Mouse (Mus musculus): ENCODE measurements around the gene Enpp6. TPM values are rescaled to one million over a fixed set of nuclear protein-coding genes. Genes with fewer than 3 reads are reported as not detected.

Enpp6 gene
- total and polyA plus RNA-seq, 2 experiments = 1.0 to 1.7 TPM

DNA sequence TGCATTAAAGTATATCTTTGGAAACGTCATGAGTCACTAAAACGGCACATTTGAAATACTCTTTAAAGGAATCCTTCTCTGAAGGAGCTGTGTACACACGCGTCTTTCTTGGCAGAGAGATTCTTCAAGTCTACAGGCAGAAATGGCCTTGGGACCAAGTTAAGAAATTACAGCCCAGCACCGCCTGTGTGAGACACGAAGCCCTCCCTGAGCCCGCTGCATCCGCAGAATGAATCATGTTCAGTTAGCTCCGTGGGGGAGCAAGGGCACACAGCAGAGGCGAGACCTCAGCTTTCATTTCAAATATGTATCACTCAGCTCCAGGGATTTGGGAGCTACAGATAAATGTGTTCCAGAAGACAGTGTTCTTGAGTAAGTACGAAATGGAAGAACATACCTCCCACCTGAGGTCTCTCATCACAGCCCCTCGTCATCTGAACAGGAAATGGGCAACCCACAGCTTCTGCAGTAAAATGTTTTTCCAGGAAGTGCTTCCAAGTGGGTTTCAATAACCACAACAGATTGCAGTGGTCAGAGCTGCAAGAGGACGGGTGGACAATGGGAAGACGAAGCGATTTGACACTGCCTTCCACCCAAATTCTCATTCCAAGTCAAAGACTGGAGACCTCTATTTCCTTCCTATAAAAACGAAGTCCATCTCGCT, 127.6 kb downstream of the Enpp6 start:
- WGBS = 84% methylated on average over 17 of the region's 17 CpGs
- Histone ChIP-seq H3K9ac (ENCODE audit: low read depth, low read length) (no peak overlapping the region), H3K79me2 (ENCODE audit: control insufficient read depth, insufficient read depth, low read length) (no peaks in the 10 kb centered on the region), H3K4me3 (ENCODE audit: insufficient read depth, low read depth, low read length) (no peak overlapping the region), H3K27me3 (ENCODE audit: control insufficient read depth, insufficient read depth, low read length) (no peaks in the 10 kb centered on the region), H3K36me3 (ENCODE audit: control insufficient read depth, insufficient read depth, low read length) (no peaks in the 10 kb centered on the region), H3K27ac (replicated peaks; ENCODE audit: insufficient read depth, low read depth, low read length) (no peak overlapping the region), H3K4me1 (ENCODE audit: control insufficient read depth, insufficient read depth, low read length) (no peaks in the 10 kb centered on the region)
- no peak for DNase-seq (ENCODE audit: extremely low read depth, low read depth, low spot score)
- TF ChIP-seq CTCF (IDR thresholded peaks at IDR 0.05; ENCODE audit: low read depth, low read length) = no peak
- no peak for TF ChIP-seq POLR2A (IDR thresholded peaks at IDR 0.05; ENCODE audit: extremely low read depth, insufficient read depth, low read length)

DNA sequence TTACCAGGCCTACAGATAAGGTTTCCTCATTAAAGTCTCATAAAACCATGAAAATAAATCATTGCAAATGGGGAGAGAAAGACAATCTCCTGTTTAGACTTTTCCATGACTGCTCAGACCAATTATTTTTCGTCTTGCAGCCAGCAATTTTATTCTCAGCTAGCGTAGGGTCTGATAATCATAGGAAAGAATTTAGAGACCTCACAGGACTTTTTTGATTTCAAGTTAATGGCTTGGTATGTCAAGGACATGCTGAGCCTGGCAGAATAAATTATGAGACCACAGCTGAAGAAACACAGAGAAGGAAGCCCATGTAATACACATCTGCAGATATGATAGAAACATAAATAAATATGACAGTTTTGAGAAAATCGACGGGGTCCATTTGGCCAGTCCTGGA, 130.6 kb downstream of the Enpp6 start:
- TF ChIP-seq CTCF (IDR thresholded peaks at IDR 0.05; ENCODE audit: low read depth, low read length) = no peak
- no peak for TF ChIP-seq POLR2A (IDR thresholded peaks at IDR 0.05; ENCODE audit: extremely low read depth, insufficient read depth, low read length)
- H3K4me1 ChIP-seq (ENCODE audit: control insufficient read depth, insufficient read depth, low read length) = no peaks in the 10 kb centered on the region
- no peak overlapping the region for H3K9ac ChIP-seq (ENCODE audit: low read depth, low read length)
- H3K79me2 ChIP-seq (ENCODE audit: control insufficient read depth, insufficient read depth, low read length) = no peaks in the 10 kb centered on the region
- no peaks in the 10 kb centered on the region for H3K27me3 ChIP-seq (ENCODE audit: control insufficient read depth, insufficient read depth, low read length)
- no peaks in the 10 kb centered on the region for H3K36me3 ChIP-seq (ENCODE audit: control insufficient read depth, insufficient read depth, low read length)
- H3K27ac ChIP-seq (replicated peaks; ENCODE audit: insufficient read depth, low read depth, low read length) = no peak overlapping the region
- no peak overlapping the region for H3K4me3 ChIP-seq (ENCODE audit: insufficient read depth, low read depth, low read length)
- WGBS = 76% methylated on average over 4 of the region's 4 CpGs
- DNase-seq (ENCODE audit: extremely low read depth, low read depth, low spot score) = no peak

DNA sequence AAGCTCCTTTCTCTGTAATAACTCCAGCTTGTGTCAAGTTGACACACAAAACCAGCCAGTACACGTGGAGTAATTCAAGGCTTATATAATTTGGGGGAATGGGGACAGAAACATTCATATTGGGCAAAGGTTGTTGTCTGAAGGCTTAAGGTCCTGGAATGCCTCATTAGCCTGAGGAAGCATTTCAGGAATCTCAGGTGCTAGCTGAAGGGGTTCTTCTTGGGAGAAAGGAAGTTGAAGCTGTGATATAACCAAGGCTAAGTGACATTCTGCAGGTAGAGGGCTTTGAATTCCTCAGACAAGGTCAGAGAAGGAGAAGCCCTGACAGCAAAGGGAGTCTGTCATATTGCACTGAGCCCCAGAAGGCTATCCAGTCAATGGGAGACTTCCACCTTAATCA, 133.2 kb downstream of the Enpp6 start:
- WGBS = 78% methylated on average over 1 of the region's 1 CpGs

DNA sequence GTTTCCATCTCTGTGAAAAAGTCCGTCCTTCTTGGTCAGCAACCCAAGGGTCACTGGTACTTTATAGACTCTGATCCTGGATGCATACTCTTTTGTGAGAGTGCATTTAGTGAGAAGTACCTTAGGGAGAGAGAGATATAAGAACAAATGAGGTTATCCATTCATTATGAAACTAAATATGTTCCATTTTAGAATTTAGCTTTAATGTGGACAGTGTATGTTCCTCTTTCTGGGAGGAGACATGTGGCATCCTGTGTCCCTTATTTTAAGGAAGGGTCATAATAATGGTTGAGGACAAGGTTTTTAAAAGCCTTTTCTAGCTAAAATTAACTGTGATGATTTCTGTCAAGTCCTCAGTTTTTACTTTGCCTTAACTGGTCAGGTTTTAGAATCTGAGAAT, 142.2 kb downstream of the Enpp6 start:
- no peaks in the 10 kb centered on the region for H3K27me3 ChIP-seq (ENCODE audit: control insufficient read depth, insufficient read depth, low read length)
- TF ChIP-seq POLR2A (IDR thresholded peaks at IDR 0.05; ENCODE audit: extremely low read depth, insufficient read depth, low read length) (no peak), CTCF (IDR thresholded peaks at IDR 0.05; ENCODE audit: low read depth, low read length) (no peak)
- H3K27ac ChIP-seq (replicated peaks; ENCODE audit: insufficient read depth, low read depth, low read length) = no peak overlapping the region
- H3K4me3 ChIP-seq (ENCODE audit: insufficient read depth, low read depth, low read length) = no peak overlapping the region
- no peaks in the 10 kb centered on the region for H3K36me3 ChIP-seq (ENCODE audit: control insufficient read depth, insufficient read depth, low read length)
- DNase-seq (ENCODE audit: extremely low read depth, low read depth, low spot score) = no peak
- 96% methylated on average over 1 of the region's 1 CpGs for WGBS
- H3K79me2 ChIP-seq (ENCODE audit: control insufficient read depth, insufficient read depth, low read length) = no peaks in the 10 kb centered on the region
- no peak overlapping the region for H3K9ac ChIP-seq (ENCODE audit: low read depth, low read length)
- no peaks in the 10 kb centered on the region for H3K4me1 ChIP-seq (ENCODE audit: control insufficient read depth, insufficient read depth, low read length)

More for the DNA sequence above, 133.2 kb downstream of the Enpp6 start:
- no peaks in the 10 kb centered on the region for H3K27me3 ChIP-seq (ENCODE audit: control insufficient read depth, insufficient read depth, low read length)
- no peaks in the 10 kb centered on the region for H3K79me2 ChIP-seq (ENCODE audit: control insufficient read depth, insufficient read depth, low read length)
- no peak for DNase-seq (ENCODE audit: extremely low read depth, low read depth, low spot score)
- H3K4me3 ChIP-seq (ENCODE audit: insufficient read depth, low read depth, low read length) = no peak overlapping the region
- no peaks in the 10 kb centered on the region for H3K4me1 ChIP-seq (ENCODE audit: control insufficient read depth, insufficient read depth, low read length)
- no peak overlapping the region for H3K9ac ChIP-seq (ENCODE audit: low read depth, low read length)
- no peak for TF ChIP-seq POLR2A (IDR thresholded peaks at IDR 0.05; ENCODE audit: extremely low read depth, insufficient read depth, low read length)
- TF ChIP-seq CTCF (IDR thresholded peaks at IDR 0.05; ENCODE audit: low read depth, low read length) = no peak
- H3K36me3 ChIP-seq (ENCODE audit: control insufficient read depth, insufficient read depth, low read length) = no peaks in the 10 kb centered on the region
- H3K27ac ChIP-seq (replicated peaks; ENCODE audit: insufficient read depth, low read depth, low read length) = no peak overlapping the region

DNA sequence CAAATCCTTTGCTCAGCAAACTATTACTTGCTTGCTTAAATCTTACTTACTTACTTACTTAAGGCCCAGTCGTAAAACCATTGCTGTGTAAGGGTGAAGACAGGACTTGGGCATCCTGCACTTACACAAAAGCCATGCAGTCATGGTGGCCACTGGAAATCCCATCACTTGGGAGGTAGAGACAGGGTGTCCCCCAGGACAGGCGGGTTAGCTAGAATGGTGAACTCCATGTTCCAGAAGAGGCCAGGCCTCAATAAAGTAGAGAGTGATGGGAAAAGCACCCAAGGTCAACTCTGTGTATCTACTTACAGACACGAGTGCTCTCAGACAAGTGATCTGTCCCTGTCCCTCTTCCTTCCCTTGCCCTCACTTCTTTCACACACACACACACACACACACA, 146.7 kb downstream of the Enpp6 start:
- no peak for DNase-seq (ENCODE audit: extremely low read depth, low read depth, low spot score)
- TF ChIP-seq POLR2A (IDR thresholded peaks at IDR 0.05; ENCODE audit: extremely low read depth, insufficient read depth, low read length) (no peak), CTCF (IDR thresholded peaks at IDR 0.05; ENCODE audit: low read depth, low read length) (no peak)
- no peaks in the 10 kb centered on the region for H3K27me3 ChIP-seq (ENCODE audit: control insufficient read depth, insufficient read depth, low read length)
- H3K9ac ChIP-seq (ENCODE audit: low read depth, low read length) = no peak overlapping the region
- H3K4me3 ChIP-seq (ENCODE audit: insufficient read depth, low read depth, low read length) = no peak overlapping the region
- H3K27ac ChIP-seq (replicated peaks; ENCODE audit: insufficient read depth, low read depth, low read length) = no peak overlapping the region
- H3K36me3 ChIP-seq (ENCODE audit: control insufficient read depth, insufficient read depth, low read length) = no peaks in the 10 kb centered on the region
- no peaks in the 10 kb centered on the region for H3K4me1 ChIP-seq (ENCODE audit: control insufficient read depth, insufficient read depth, low read length)
- WGBS = 78% methylated on average over 3 of the region's 3 CpGs
- no peaks in the 10 kb centered on the region for H3K79me2 ChIP-seq (ENCODE audit: control insufficient read depth, insufficient read depth, low read length)

DNA sequence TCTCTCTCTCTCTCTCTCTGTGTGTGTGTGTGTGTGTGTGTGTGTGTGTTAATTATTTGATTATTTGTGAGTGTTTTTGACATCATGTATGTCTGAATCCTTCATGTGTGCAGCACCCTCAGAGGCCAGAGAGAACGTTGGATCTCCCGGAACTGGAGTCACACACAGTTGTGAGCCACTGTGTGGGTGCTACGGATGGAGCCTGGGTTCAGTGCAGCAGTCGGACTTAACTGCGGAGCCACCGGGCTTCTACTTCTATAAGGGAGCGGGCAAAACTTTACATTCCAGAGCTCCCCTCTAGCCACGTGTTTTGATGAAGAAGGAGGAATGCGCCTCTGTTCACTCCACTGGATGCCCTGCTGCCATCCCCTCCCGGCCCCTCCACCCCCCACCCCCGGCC, 148.0 kb downstream of the Enpp6 start:
- DNase-seq (ENCODE audit: extremely low read depth, low read depth, low spot score) = no peak
- Histone ChIP-seq H3K4me1 (ENCODE audit: control insufficient read depth, insufficient read depth, low read length) (no peaks in the 10 kb centered on the region), H3K36me3 (ENCODE audit: control insufficient read depth, insufficient read depth, low read length) (no peaks in the 10 kb centered on the region), H3K9ac (ENCODE audit: low read depth, low read length) (no peak overlapping the region), H3K27me3 (ENCODE audit: control insufficient read depth, insufficient read depth, low read length) (no peaks in the 10 kb centered on the region), H3K27ac (replicated peaks; ENCODE audit: insufficient read depth, low read depth, low read length) (no peak overlapping the region), H3K79me2 (ENCODE audit: control insufficient read depth, insufficient read depth, low read length) (no peaks in the 10 kb centered on the region), H3K4me3 (ENCODE audit: insufficient read depth, low read depth, low read length) (no peak overlapping the region)
- TF ChIP-seq CTCF (IDR thresholded peaks at IDR 0.05; ENCODE audit: low read depth, low read length) = no peak
- WGBS = 62% methylated on average over 11 of the region's 11 CpGs

Measured in liver, adult 2 months (tissue).